Mouse (Mus musculus): ENCODE data around the gene Tmsb15l. TPM values are rescaled to one million over a fixed set of nuclear protein-coding genes. Genes with fewer than 3 reads are reported as not detected.

The Tmsb15l gene
- 1.9 and 7.9 TPM in 2 replicates for total RNA-seq (2014; rRNA removed)
- 7.5 and 9.5 TPM in 2 replicates for polyA plus RNA-seq (2015; fragmentation: Nextera tagmentation; extraction: Ambion mirVana)

DNA sequence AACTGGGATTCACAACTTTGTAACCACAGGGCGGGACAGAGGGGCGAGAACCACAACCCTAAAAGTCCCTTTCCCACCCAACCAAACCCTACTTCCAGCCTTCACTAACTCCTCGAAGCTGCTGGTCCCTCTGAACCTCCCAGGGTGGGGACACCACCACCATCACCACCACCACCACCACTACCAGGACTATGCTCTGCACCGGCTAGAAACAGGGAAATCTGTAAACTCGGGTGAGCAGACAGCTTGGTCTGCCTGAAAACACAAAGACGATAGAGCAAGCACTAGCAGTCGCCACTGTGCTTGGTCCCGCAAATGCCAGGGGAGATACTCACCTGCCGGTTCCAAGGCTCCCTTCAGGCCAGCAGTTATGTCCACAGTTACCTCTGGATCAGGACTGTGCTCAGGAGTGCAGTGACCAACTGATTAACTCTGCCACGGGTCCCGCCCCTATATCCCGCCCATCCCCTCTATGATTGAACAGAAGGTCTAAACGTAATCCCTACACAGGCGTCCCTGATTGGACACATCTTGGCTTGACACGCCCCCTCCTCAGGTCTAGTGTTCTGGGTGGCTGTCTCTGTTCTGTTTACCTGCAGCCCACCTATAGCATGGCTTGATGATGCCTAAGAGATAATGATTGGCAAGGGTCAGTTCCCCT, at the start of gene Tmsb15l, which contains the start of gene Tmsb15b1:
Tmsb15l (minus strand) TSS at position 446 of the 661 bp plus-strand sequence.
Tmsb15b1 (minus strand) TSS at position 451 of the 661 bp plus-strand sequence.
- DNase-seq (ENCODE audit: low spot score) (peak; percentile 88), ATAC-seq (ENCODE audit: low FRiP score) (peak; percentile 100)
- Histone ChIP-seq H3K27me3 (ENCODE audit: insufficient read depth, low read length) (no peaks in the 10 kb centered on the region), H3K4me3 (ENCODE audit: low read depth, low read length) (peak within 1 kb of the TSS; percentile 41), H3K27ac (ENCODE audit: low read depth, low read length) (no peak within 1 kb of the TSS), H3K9me3 (ENCODE audit: low read length) (no peaks in the 10 kb centered on the region), H3K9ac (replicated peaks; ENCODE audit: low read length, poor library complexity, severe bottlenecking) (no peak within 1 kb of the TSS), H3K4me1 (ENCODE audit: insufficient read depth, low read length) (no peaks in the 10 kb centered on the region), H3K36me3 (ENCODE audit: insufficient read depth, low read length) (no peaks in the 10 kb centered on the region), H3K4me2 (ENCODE audit: low read depth, low read length, poor library complexity, severe bottlenecking) (peak within 1 kb of the TSS; percentile 50)
- WGBS: 34% methylated on average over 15 of the region's 15 CpGs
- TF ChIP-seq CTCF (IDR thresholded peaks at IDR 0.05): no peak

GRCm38 (mm10) chrX:137019310-137019709, 42.6 kb upstream of the Tmsb15l start:
- Histone ChIP-seq H3K36me3 (ENCODE audit: insufficient read depth, low read length) (no peaks in the 10 kb centered on the region), H3K4me2 (ENCODE audit: low read depth, low read length, poor library complexity, severe bottlenecking) (no peak overlapping the region), H3K4me3 (ENCODE audit: low read depth, low read length) (no peak overlapping the region), H3K9me3 (ENCODE audit: low read length) (no peaks in the 10 kb centered on the region), H3K27me3 (ENCODE audit: insufficient read depth, low read length) (no peaks in the 10 kb centered on the region), H3K9ac (replicated peaks; ENCODE audit: low read length, poor library complexity, severe bottlenecking) (no peak overlapping the region), H3K4me1 (ENCODE audit: insufficient read depth, low read length) (no peaks in the 10 kb centered on the region), H3K27ac (ENCODE audit: low read depth, low read length) (no peak overlapping the region)
- WGBS: 14% methylated on average over 1 of the region's 1 CpGs
- ATAC-seq (ENCODE audit: low FRiP score): 0 out of 2 replicates have a peak, but pooled peaks have one; percentile 34
- TF ChIP-seq CTCF (IDR thresholded peaks at IDR 0.05): peak; percentile 83
- peak; percentile 80 for DNase-seq (ENCODE audit: low spot score)

- ATAC-seq (ENCODE audit: low FRiP score) (no peak), DNase-seq (ENCODE audit: low spot score) (no peak)
- 78% methylated on average over 1 of the region's 1 CpGs for WGBS
- no peaks in the 10 kb centered on the region for H3K4me1 ChIP-seq (ENCODE audit: insufficient read depth, low read length)
- TF ChIP-seq CTCF (IDR thresholded peaks at IDR 0.05): no peak
- H3K36me3 ChIP-seq (ENCODE audit: insufficient read depth, low read length): no peaks in the 10 kb centered on the region
- no peak overlapping the region for H3K4me3 ChIP-seq (ENCODE audit: low read depth, low read length)
- H3K4me2 ChIP-seq (ENCODE audit: low read depth, low read length, poor library complexity, severe bottlenecking): no peak overlapping the region
- no peak overlapping the region for H3K9ac ChIP-seq (replicated peaks; ENCODE audit: low read length, poor library complexity, severe bottlenecking)
- no peak overlapping the region for H3K27ac ChIP-seq (ENCODE audit: low read depth, low read length)
- no peaks in the 10 kb centered on the region for H3K9me3 ChIP-seq (ENCODE audit: low read length)
- no peaks in the 10 kb centered on the region for H3K27me3 ChIP-seq (ENCODE audit: insufficient read depth, low read length)
Measured at GRCm38 (mm10) chrX:137017668-137018067, 41.0 kb upstream of the Tmsb15l start.

DNA sequence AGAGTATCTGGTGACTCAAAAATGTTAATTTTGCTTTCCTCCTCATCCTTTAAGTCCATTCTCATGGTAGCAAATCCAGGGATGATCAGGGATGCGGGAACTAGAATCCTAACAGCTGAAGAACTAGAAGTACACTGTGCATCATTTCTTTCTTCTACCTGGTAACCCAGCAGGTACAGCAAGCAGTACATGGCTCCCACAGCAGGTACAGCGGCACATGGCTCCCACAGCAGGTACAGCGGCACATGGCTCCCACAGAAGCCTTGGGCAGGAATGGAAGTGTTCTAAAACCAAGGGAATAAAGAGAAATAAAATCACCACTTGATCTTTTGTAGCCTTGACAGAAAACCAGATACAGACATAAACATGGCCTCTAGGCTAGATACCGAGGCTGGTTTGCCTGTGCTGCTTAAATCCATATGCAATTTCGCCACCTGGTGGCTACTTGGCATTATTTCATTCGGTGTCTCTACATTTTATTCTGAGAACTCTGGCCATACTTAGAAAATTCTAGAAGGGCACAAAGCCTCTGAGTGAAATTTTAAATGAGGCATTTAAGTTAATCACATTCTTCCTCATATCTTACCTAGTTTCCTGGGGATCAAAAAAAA, 38.5 kb upstream of the Tmsb15l start:
- H3K9ac ChIP-seq (replicated peaks; ENCODE audit: low read length, poor library complexity, severe bottlenecking): no peak overlapping the region
- H3K4me2 ChIP-seq (ENCODE audit: low read depth, low read length, poor library complexity, severe bottlenecking): no peak overlapping the region
- H3K9me3 ChIP-seq (ENCODE audit: low read length): no peaks in the 10 kb centered on the region
- H3K27me3 ChIP-seq (ENCODE audit: insufficient read depth, low read length): no peaks in the 10 kb centered on the region
- ATAC-seq (ENCODE audit: low FRiP score) (peak; percentile 63; the same call in 1 of the 2 replicates), DNase-seq (ENCODE audit: low spot score) (peak; percentile 83)
- H3K4me3 ChIP-seq (ENCODE audit: low read depth, low read length): no peak overlapping the region
- no peaks in the 10 kb centered on the region for H3K4me1 ChIP-seq (ENCODE audit: insufficient read depth, low read length)
- no peaks in the 10 kb centered on the region for H3K36me3 ChIP-seq (ENCODE audit: insufficient read depth, low read length)
- H3K27ac ChIP-seq (ENCODE audit: low read depth, low read length): no peak overlapping the region
- peak; percentile 78 for TF ChIP-seq CTCF (IDR thresholded peaks at IDR 0.05)
- WGBS: 44% methylated on average over 6 of the region's 6 CpGs

- Histone ChIP-seq H3K36me3 (ENCODE audit: insufficient read depth, low read length) (no peaks in the 10 kb centered on the region), H3K9ac (replicated peaks; ENCODE audit: low read length, poor library complexity, severe bottlenecking) (no peak overlapping the region)
- TF ChIP-seq CTCF (IDR thresholded peaks at IDR 0.05): no peak
Measured at GRCm38 (mm10) chrX:136996256-136996655, 19.6 kb upstream of the Tmsb15l start.

GRCm38 (mm10) chrX:136993641-136994040, 17.0 kb upstream of the Tmsb15l start:
- DNase-seq (ENCODE audit: low spot score) (peak; percentile 50), ATAC-seq (ENCODE audit: low FRiP score) (peak; percentile 21; the same call in 1 of the 2 replicates)
- Histone ChIP-seq H3K36me3 (ENCODE audit: insufficient read depth, low read length) (no peaks in the 10 kb centered on the region), H3K4me2 (ENCODE audit: low read depth, low read length, poor library complexity, severe bottlenecking) (peak overlapping the region; percentile 51), H3K9ac (replicated peaks; ENCODE audit: low read length, poor library complexity, severe bottlenecking) (peak overlapping the region; percentile 74), H3K4me3 (ENCODE audit: low read depth, low read length) (peak overlapping the region; percentile 44), H3K9me3 (ENCODE audit: low read length) (no peaks in the 10 kb centered on the region), H3K27ac (ENCODE audit: low read depth, low read length) (peak overlapping the region; percentile 91), H3K4me1 (ENCODE audit: insufficient read depth, low read length) (no peaks in the 10 kb centered on the region), H3K27me3 (ENCODE audit: insufficient read depth, low read length) (no peaks in the 10 kb centered on the region)
- 32% methylated on average over 14 of the region's 14 CpGs for WGBS
- TF ChIP-seq CTCF (IDR thresholded peaks at IDR 0.05): no peak

More at GRCm38 (mm10) chrX:136996256-136996655, 19.6 kb upstream of the Tmsb15l start:
- DNase-seq (ENCODE audit: low spot score) (no peak), ATAC-seq (ENCODE audit: low FRiP score) (no peak)
- no peaks in the 10 kb centered on the region for H3K27me3 ChIP-seq (ENCODE audit: insufficient read depth, low read length)
- H3K4me3 ChIP-seq (ENCODE audit: low read depth, low read length): no peak overlapping the region
- H3K4me1 ChIP-seq (ENCODE audit: insufficient read depth, low read length): no peaks in the 10 kb centered on the region
- 83% methylated on average over 2 of the region's 2 CpGs for WGBS
- H3K9me3 ChIP-seq (ENCODE audit: low read length): no peaks in the 10 kb centered on the region
- H3K27ac ChIP-seq (ENCODE audit: low read depth, low read length): no peak overlapping the region
- no peak overlapping the region for H3K4me2 ChIP-seq (ENCODE audit: low read depth, low read length, poor library complexity, severe bottlenecking)

Data from midbrain, postnatal 0 days (tissue).